Mouse (Mus musculus) MEL (cell line): ENCODE data around the gene Pnpla2. TPM values are rescaled to one million over a fixed set of nuclear protein-coding genes. Genes with fewer than 3 reads are reported as not detected.

Source experiments
- DNase-seq: peaks from one replicate; pipeline ENCODE4 v3.0.0; 2011; ENCODE audit warnings: low read depth, low spot score
- H3K27ac ChIP-seq: 2 replicates; pipeline ENCODE4 v1.5.1; 2012; ENCODE audit warnings: low read depth, mild to moderate bottlenecking, control low read depth, low read length, moderate library complexity; ENCODE audit not compliant: control insufficient read depth
- H3K27me3 ChIP-seq, 2 experiments: fragments of 150-350 bp in 1 of 2; sonication (generic) in 1 of 2; 2 replicates each; pipeline ENCODE4 v1.6.1; 2012; ENCODE audit warnings: low read length in 2 of 2, mild to moderate bottlenecking in 2 of 2, improper control_type of control experiment in 1 of 2, moderate library complexity in 1 of 2; ENCODE audit not compliant: insufficient read depth in 2 of 2, control insufficient read depth in 1 of 2
- H3K36me3 ChIP-seq, 2 experiments: 2 replicates each; pipeline ENCODE4 v1.6.1; 2012 to 2014; ENCODE audit warnings: low read length in 2 of 2, improper control_type of control experiment in 1 of 2, inconsistent platforms in 1 of 2, mild to moderate bottlenecking in 1 of 2; ENCODE audit not compliant: insufficient read depth in 2 of 2, control insufficient read depth in 1 of 2
- H3K4me1 ChIP-seq, 2 experiments: fragments of 150-350 bp in 1 of 2; sonication (generic) in 1 of 2; 2 replicates each; pipeline ENCODE4 v1.6.1; 2012; ENCODE audit warnings: low read length in 2 of 2, improper control_type of control experiment in 1 of 2, mild to moderate bottlenecking in 1 of 2; ENCODE audit not compliant: insufficient read depth in 2 of 2, control insufficient read depth in 1 of 2
- H3K4me3 ChIP-seq, 2 experiments: fragments of 150-350 bp in 1 of 2; sonication (generic) in 1 of 2; 2 replicates each; pipeline ENCODE4 v1.5.1; 2012; ENCODE audit warnings: low read depth in 2 of 2, low read length in 2 of 2, mild to moderate bottlenecking in 2 of 2, moderate library complexity in 2 of 2, control low read depth in 1 of 2, improper control_type of control experiment in 1 of 2; ENCODE audit not compliant: control insufficient read depth in 1 of 2, insufficient read depth in 1 of 2
- H3K79me2 ChIP-seq: 2 replicates; pipeline ENCODE4 v1.6.1; 2012; ENCODE audit warnings: mild to moderate bottlenecking, low read length, moderate library complexity; ENCODE audit not compliant: control insufficient read depth, poor library complexity, insufficient read depth
- H3K9ac ChIP-seq: 2 replicates; pipeline ENCODE4 v1.6.1; 2012; ENCODE audit warnings: low read depth, mild to moderate bottlenecking, control low read depth, low read length, moderate library complexity; ENCODE audit not compliant: control insufficient read depth, poor library complexity, severe bottlenecking
- H3K9me3 ChIP-seq: fragments of 150-350 bp; sonication (generic); replicated peaks from 2 replicates; pipeline ENCODE4 v1.6.1; 2012; ENCODE audit warnings: mild to moderate bottlenecking, low read length, improper control_type of control experiment, moderate library complexity; ENCODE audit not compliant: insufficient read depth
- CHD2 ChIP-seq: IDR thresholded peaks from 2 replicates; pipeline ENCODE4 v1.6.1; 2011; ENCODE audit warnings: low read length, improper control_type of control experiment
- ETS1 ChIP-seq: IDR thresholded peaks from 2 replicates; pipeline ENCODE4 v1.6.1; 2012; ENCODE audit warnings: low read depth, mild to moderate bottlenecking, inconsistent platforms, low read length, improper control_type of control experiment, moderate library complexity
- JUND ChIP-seq: IDR thresholded peaks from 2 replicates; pipeline ENCODE4 v1.6.1; 2011; ENCODE audit warnings: low read depth, mild to moderate bottlenecking, improper control_type of control experiment, low read length
- MAX ChIP-seq: IDR thresholded peaks from 2 replicates; pipeline ENCODE4 v1.6.1; 2011; ENCODE audit warnings: low read length, improper control_type of control experiment
- MXI1 ChIP-seq: IDR thresholded peaks from 2 replicates; pipeline ENCODE4 v1.6.1; 2011; ENCODE audit warnings: mild to moderate bottlenecking, low read depth, low read length, improper control_type of control experiment
- MYC ChIP-seq: IDR thresholded peaks from 2 replicates; pipeline ENCODE4 v1.6.1; 2011; ENCODE audit warnings: low read depth, mild to moderate bottlenecking, low read length, improper control_type of control experiment, moderate library complexity
- POLR2AphosphoS2 ChIP-seq: IDR thresholded peaks from 2 replicates; pipeline ENCODE4 v1.6.1; 2011; ENCODE audit warnings: low read length, improper control_type of control experiment
- RCOR1 ChIP-seq: IDR thresholded peaks from 2 replicates; pipeline ENCODE4 v1.6.1; 2012; ENCODE audit warnings: low read depth, mild to moderate bottlenecking, inconsistent platforms, low read length, improper control_type of control experiment
- SIN3A ChIP-seq: IDR thresholded peaks from 2 replicates; pipeline ENCODE4 v1.6.1; 2012; ENCODE audit warnings: low read length, improper control_type of control experiment, inconsistent platforms
- TAL1 ChIP-seq: IDR thresholded peaks from 2 replicates; pipeline ENCODE4 v1.6.1; 2012; ENCODE audit warnings: mild to moderate bottlenecking, inconsistent platforms, low read length, moderate library complexity, mixed read lengths
- USF1 ChIP-seq: IDR thresholded peaks from 2 replicates; pipeline ENCODE4 v1.6.1; 2014; ENCODE audit warnings: low read depth, mild to moderate bottlenecking, inconsistent platforms, low read length, improper control_type of control experiment, moderate library complexity
- USF2 ChIP-seq, 2 experiments: IDR thresholded peaks; 2 replicates each; pipeline ENCODE4 v1.6.1; 2011 to 2012; ENCODE audit warnings: improper control_type of control experiment in 2 of 2, low read length in 2 of 2, borderline replicate concordance in 1 of 2, inconsistent platforms in 1 of 2, low read depth in 1 of 2, mild to moderate bottlenecking in 1 of 2; ENCODE audit not compliant: insufficient read depth in 1 of 2
- ZMIZ1 ChIP-seq: IDR thresholded peaks from 2 replicates; pipeline ENCODE4 v1.6.1; 2012; ENCODE audit warnings: low read depth, mild to moderate bottlenecking, inconsistent platforms, low read length, improper control_type of control experiment, moderate library complexity
- ZNF384 ChIP-seq: IDR thresholded peaks from 2 replicates; pipeline ENCODE4 v1.6.1; 2012; ENCODE audit warnings: low read depth, mild to moderate bottlenecking, inconsistent platforms, low read length, improper control_type of control experiment
- polyA plus RNA-seq, 2 experiments: library from polyadenylated mRNA; stranded (reverse) in 1 of 2; unstranded in 1 of 2; fragments of >175 nt in 1 of 2; fragments of >200 nt in 1 of 2; gene quantifications; 2 replicates each; pipeline versions ENCODE4 v1.2.1 to v1.2.4; 2012; ENCODE audit warnings: low replicate concordance in 2 of 2, low read depth in 1 of 2; ENCODE audit not compliant: insufficient read length in 2 of 2, insufficient read depth in 1 of 2, missing spikeins in 1 of 2
- total RNA-seq: library from RNA; depleted of rRNA; stranded (reverse); fragments of 300-350 nt; gene quantifications from 2 replicates; pipeline ENCODE4 v1.2.3, GENCODE M21; 2012

The Pnpla2 gene
- total and polyA plus RNA-seq, 3 experiments = 8.3 to 38.6 TPM; not detected in 1

DNA sequence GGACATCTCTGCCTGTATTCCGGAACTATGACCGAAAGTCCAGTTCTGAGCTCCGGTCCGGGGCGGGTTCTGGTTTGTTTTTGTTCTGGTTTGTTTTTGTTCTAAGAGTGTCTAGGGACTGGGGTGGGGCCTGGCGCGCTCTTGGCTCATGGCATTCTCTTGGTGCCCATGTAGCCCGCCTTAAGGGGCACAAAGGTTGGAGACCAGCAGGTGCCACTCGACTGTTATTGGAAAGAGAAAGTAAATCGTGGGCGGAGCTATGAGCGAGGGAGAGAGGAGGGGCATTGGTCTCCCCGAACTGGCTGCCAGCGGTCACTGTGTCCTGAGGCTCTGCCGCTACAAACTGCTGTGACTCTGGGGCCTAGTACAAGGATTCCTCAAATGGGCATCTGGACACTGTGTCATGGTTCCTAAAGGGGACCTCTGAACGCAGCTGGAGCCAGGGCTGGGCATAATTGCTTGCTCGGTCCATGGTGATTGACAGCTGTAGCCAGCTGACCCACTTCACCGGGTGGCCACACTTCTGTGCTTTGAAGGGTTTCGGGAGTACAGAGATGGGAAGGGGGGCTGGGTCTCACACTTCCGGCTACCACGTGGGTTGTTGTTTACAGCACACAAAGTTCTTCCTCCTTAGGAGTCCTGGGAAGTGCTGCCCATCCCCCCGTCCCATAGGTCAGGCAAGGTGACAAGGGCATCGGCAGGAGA is 764 bp downstream of the Pnpla2 start:
- 0 out of 2 replicates have a peak overlapping the region, but pooled peaks have one; percentile 15 for H3K27ac ChIP-seq
- DNase-seq = peak; percentile 62
- peaks cover 0 to 6% of the 10 kb centered on the region in 2 experiments; a peak in 1 of 4 replicates for H3K4me1 ChIP-seq

GRCm38 (mm10) chr7:141456739-141457138 is 1.7 kb downstream of the Pnpla2 start:
- Histone ChIP-seq H3K79me2 (no peaks in the 10 kb centered on the region; the same call in 1 of the 2 replicates), H3K9me3 (no peaks in the 10 kb centered on the region), H3K27me3 (no peaks in the 10 kb centered on the region), H3K4me3 (no peak overlapping the region), H3K27ac (no peak overlapping the region), H3K36me3 (no peaks in the 10 kb centered on the region), H3K9ac (no peak overlapping the region), H3K4me1 (peaks cover 0 to 6% of the 10 kb centered on the region in 2 experiments; a peak in 1 of 4 replicates)
- DNase-seq = no peak
- TF ChIP-seq ZNF384 (no peak), POLR2AphosphoS2 (no peak), RCOR1 (no peak), MAX (no peak), ZMIZ1 (no peak), ETS1 (no peak), CHD2 (no peak), MXI1 (no peak), MYC (no peak), JUND (no peak), USF2 (IDR thresholded peaks at IDR 0.05; ENCODE audit: borderline replicate concordance in 1 of 2, insufficient read depth in 1 of 2, low read depth in 1 of 2, low read length in 2 of 2) (no peak)

More for the DNA sequence above, 764 bp downstream of the Pnpla2 start:
- peaks cover 0 to under 1% of the 10 kb centered on the region in 2 experiments; a peak in 2 of 4 replicates for H3K36me3 ChIP-seq
- H3K27me3 ChIP-seq = no peaks in the 10 kb centered on the region
- no peaks in the 10 kb centered on the region for H3K9me3 ChIP-seq
- TF ChIP-seq ETS1 (no peak), MAX (peak; percentile 95), MXI1 (peak; percentile 93), USF1 (peak; percentile 59; the same call in 1 of the 2 replicates), MYC (0 out of 2 replicates have a peak, but pooled peaks have one; percentile 28), SIN3A (peak; percentile 90), TAL1 (no peak), CHD2 (no peak; the same call in 1 of the 2 replicates)
- H3K9ac ChIP-seq = peak overlapping the region; percentile 72
- peak overlapping the region; percentile 78 to 89 for H3K4me3 ChIP-seq
- H3K79me2 ChIP-seq = peaks cover under 1% of the 10 kb centered on the region
